In genomic region chr6:55482471-55482870, GRCm38 (mm10) we compare ENCODE assay signal across 25 mouse cellular contexts. TPM values are rescaled to one million over a fixed set of nuclear protein-coding genes. Genes with fewer than 3 reads are reported as not detected.
A peak's percentile ranks its signal among the peaks of the same experiment; 100 is the strongest.
DNase-seq lines count a peak whose midpoint lies in the region; ATAC-seq and TF ChIP-seq lines count a peak whose summit lies in the region.
"Had no signal": no experiment of that assay in that cellular context is flagged by ENCODE, and none has a peak within 500 bp of the region (broad histone marks: within the 10 kb centered on the region; RNA-seq: fewer than 3 reads in every experiment).

No protein-coding gene starts in this region.

- no peak overlapping the region for H3K9ac ChIP-seq in forebrain, postnatal 0 days
- no peak overlapping the region for H3K9ac ChIP-seq in forebrain, embryonic 11.5 days (ENCODE audit: low read length)
- no peak overlapping the region for H3K9ac ChIP-seq in midbrain, embryonic 12.5 days (replicated peaks)
- H3K9ac ChIP-seq in midbrain, postnatal 0 days (replicated peaks; ENCODE audit: low read length, poor library complexity, severe bottlenecking): no peak overlapping the region
- H3K9ac ChIP-seq: heart, embryonic 13.5 days; hindbrain, embryonic 12.5 days had no signal

- TF ChIP-seq POLR2A in olfactory bulb, adult 2 months (IDR thresholded peaks at IDR 0.05; ENCODE audit: insufficient read depth, low read depth, low read length): no peak

- DNase-seq in forebrain, postnatal 0 days: peak; percentile 28
- DNase-seq in forebrain, embryonic 11.5 days (ENCODE audit: low spot score): no peak
- DNase-seq in layer of hippocampus, adult 9-11 months: peak; percentile 37
- DNase-seq in layer of hippocampus, postnatal 25 days (ENCODE audit: extremely low spot score in 1 of 2, low spot score in 1 of 2): no peak
- no peak for DNase-seq in midbrain, postnatal 0 days (ENCODE audit: low spot score)
- no peak for DNase-seq in hindbrain, embryonic 10.5 days (ENCODE audit: low spot score)
- DNase-seq: adrenal gland, adult 8-10 months; cerebellum, adult 18-20 months; cerebellum, postnatal 14 days; gastrocnemius, postnatal 10 days; heart, adult 18-20 months; heart, postnatal 14 days; kidney, adult 8-10 months; kidney, postnatal 14 days; right cerebral cortex, postnatal 14 days; spleen, adult 18-20 months had no signal

- peak overlapping the region; percentile 45; the same call in 1 of the 2 replicates for H3K27ac ChIP-seq in forebrain, postnatal 0 days (ENCODE audit: low read depth, low read length)
- H3K27ac ChIP-seq in forebrain, embryonic 11.5 days (ENCODE audit: low read depth, low read length): no peak overlapping the region
- 0 out of 2 replicates have a peak overlapping the region, but pooled peaks have one; percentile 15 for H3K27ac ChIP-seq in midbrain, embryonic 12.5 days (replicated peaks)
- no peak overlapping the region for H3K27ac ChIP-seq in midbrain, postnatal 0 days (ENCODE audit: low read depth, low read length)
- peak overlapping the region; percentile 96; the same call in 1 of the 2 replicates for H3K27ac ChIP-seq in olfactory bulb, adult 2 months (ENCODE audit: insufficient read depth, low read depth, low read length)
- no peak overlapping the region for H3K27ac ChIP-seq in hindbrain, embryonic 10.5 days
- H3K27ac ChIP-seq: heart, embryonic 13.5 days had no signal

- no peaks in the 10 kb centered on the region for H3K9me3 ChIP-seq in forebrain, postnatal 0 days (ENCODE audit: low read length)
- H3K9me3 ChIP-seq in forebrain, embryonic 11.5 days (ENCODE audit: control insufficient read depth, low read length): no peaks in the 10 kb centered on the region
- no peaks in the 10 kb centered on the region for H3K9me3 ChIP-seq in midbrain, embryonic 12.5 days
- H3K9me3 ChIP-seq in midbrain, postnatal 0 days (ENCODE audit: low read length): no peaks in the 10 kb centered on the region
- H3K9me3 ChIP-seq in hindbrain, embryonic 10.5 days: no peaks in the 10 kb centered on the region
- H3K9me3 ChIP-seq: G1E; heart, embryonic 13.5 days; hindbrain, embryonic 12.5 days; midbrain, embryonic 10.5 days had no signal

- WGBS in forebrain, postnatal 0 days: 33% methylated on average over 1 of the region's 1 CpGs
- 86% methylated on average over 1 of the region's 1 CpGs for WGBS in forebrain, embryonic 11.5 days
- WGBS in midbrain, embryonic 12.5 days: 88% methylated on average over 1 of the region's 1 CpGs
- WGBS in midbrain, postnatal 0 days: 64% methylated on average over 1 of the region's 1 CpGs
- 9% methylated on average over 1 of the region's 1 CpGs for WGBS in olfactory bulb, adult 2 months
- WGBS in hindbrain, embryonic 10.5 days: 93% methylated on average over 1 of the region's 1 CpGs

- TF ChIP-seq CTCF in forebrain, postnatal 0 days (IDR thresholded peaks at IDR 0.05; ENCODE audit: low read depth): no peak
- TF ChIP-seq CTCF in midbrain, postnatal 0 days (IDR thresholded peaks at IDR 0.05): no peak
- no peak for TF ChIP-seq CTCF in olfactory bulb, adult 2 months (IDR thresholded peaks at IDR 0.05; ENCODE audit: insufficient read depth, low read depth, low read length)

- no peak overlapping the region for H3K4me2 ChIP-seq in forebrain, postnatal 0 days (ENCODE audit: low read depth)
- H3K4me2 ChIP-seq in forebrain, embryonic 11.5 days (ENCODE audit: low read depth, low read length, severe bottlenecking): no peak overlapping the region
- H3K4me2 ChIP-seq in midbrain, embryonic 12.5 days (replicated peaks): no peak overlapping the region
- no peak overlapping the region for H3K4me2 ChIP-seq in midbrain, postnatal 0 days (ENCODE audit: low read depth, low read length, poor library complexity, severe bottlenecking)
- H3K4me2 ChIP-seq: heart, embryonic 13.5 days; hindbrain, embryonic 12.5 days; liver, embryonic 11.5 days had no signal

- ATAC-seq in forebrain, postnatal 0 days: no peak
- ATAC-seq in forebrain, embryonic 11.5 days (replicated peaks; ENCODE audit: low FRiP score): no peak
- ATAC-seq in midbrain, embryonic 12.5 days (ENCODE audit: low FRiP score, low read depth): no peak
- ATAC-seq in midbrain, postnatal 0 days (ENCODE audit: low FRiP score): no peak
- ATAC-seq: inflammation-experienced regulatory T-cells, adult 6 months had no signal

- H3K27me3 ChIP-seq in forebrain, postnatal 0 days (ENCODE audit: insufficient read depth, low read length): no peaks in the 10 kb centered on the region
- H3K27me3 ChIP-seq in forebrain, embryonic 11.5 days (ENCODE audit: control insufficient read depth, insufficient read depth, low read length): no peaks in the 10 kb centered on the region
- H3K27me3 ChIP-seq in midbrain, embryonic 12.5 days: no peaks in the 10 kb centered on the region
- no peaks in the 10 kb centered on the region for H3K27me3 ChIP-seq in midbrain, postnatal 0 days (ENCODE audit: insufficient read depth, low read length)
- no peaks in the 10 kb centered on the region for H3K27me3 ChIP-seq in hindbrain, embryonic 10.5 days (ENCODE audit: insufficient read depth, poor library complexity, severe bottlenecking)
- H3K27me3 ChIP-seq: hindbrain, embryonic 12.5 days had no signal

- H3K36me3 ChIP-seq in forebrain, postnatal 0 days (ENCODE audit: insufficient read depth): peaks cover 36% of the 10 kb centered on the region
- no peaks in the 10 kb centered on the region for H3K36me3 ChIP-seq in forebrain, embryonic 11.5 days (ENCODE audit: control insufficient read depth, insufficient read depth, low read length)
- H3K36me3 ChIP-seq in midbrain, embryonic 12.5 days: peaks cover 43% of the 10 kb centered on the region
- H3K36me3 ChIP-seq in midbrain, postnatal 0 days (ENCODE audit: insufficient read depth, low read length): peaks cover 41% of the 10 kb centered on the region
- peaks cover 68% of the 10 kb centered on the region for H3K36me3 ChIP-seq in hindbrain, embryonic 10.5 days
- H3K36me3 ChIP-seq: G1E; heart, embryonic 13.5 days had no signal

- H3K4me3 ChIP-seq in forebrain, postnatal 0 days (ENCODE audit: low read depth, low read length): no peak overlapping the region
- no peak overlapping the region for H3K4me3 ChIP-seq in forebrain, embryonic 11.5 days (ENCODE audit: low read depth, low read length)
- H3K4me3 ChIP-seq in midbrain, embryonic 12.5 days: no peak overlapping the region
- H3K4me3 ChIP-seq in midbrain, postnatal 0 days (ENCODE audit: low read depth, low read length): no peak overlapping the region
- H3K4me3 ChIP-seq in olfactory bulb, adult 2 months (ENCODE audit: insufficient read depth, low read depth, low read length): no peak overlapping the region
- no peak overlapping the region for H3K4me3 ChIP-seq in hindbrain, embryonic 10.5 days
- H3K4me3 ChIP-seq: heart, embryonic 13.5 days; hindbrain, embryonic 12.5 days; midbrain, embryonic 10.5 days had no signal

- peaks cover 14% of the 10 kb centered on the region for H3K4me1 ChIP-seq in forebrain, postnatal 0 days (ENCODE audit: insufficient read depth)
- H3K4me1 ChIP-seq in forebrain, embryonic 11.5 days (replicated peaks; ENCODE audit: control insufficient read depth, insufficient read depth, low read length): peaks cover 11% of the 10 kb centered on the region; the same call in 1 of the 2 replicates
- peaks cover 31% of the 10 kb centered on the region for H3K4me1 ChIP-seq in midbrain, embryonic 12.5 days
- 0 out of 2 replicates have a peak, but pooled peaks cover 6% of the 10 kb centered on the region for H3K4me1 ChIP-seq in midbrain, postnatal 0 days (ENCODE audit: insufficient read depth, low read length)
- peaks cover 31% of the 10 kb centered on the region for H3K4me1 ChIP-seq in olfactory bulb, adult 2 months (ENCODE audit: control insufficient read depth, insufficient read depth, low read length)
- H3K4me1 ChIP-seq in hindbrain, embryonic 10.5 days (replicated peaks): peaks cover 25% of the 10 kb centered on the region

RNA-seq across cellular contexts. Expression of gene Adcyap1r1, which starts 30.7 kb away (rescaled TPM):
- total RNA-seq in forebrain, postnatal 0 days (2014; rRNA removed): 91.8 and 120 TPM in 2 replicates
- 30.3 and 43.4 TPM in 2 replicates for polyA plus RNA-seq in forebrain, postnatal 0 days (2015; fragmentation: Nextera tagmentation; extraction: Ambion mirVana)
- 7.9 and 8.9 TPM in 2 replicates for polyA plus RNA-seq in forebrain, embryonic 11.5 days (2014; fragmentation: Nextera tagmentation; extraction: Ambion mirVana)
- total RNA-seq in layer of hippocampus, postnatal 25 days (2021): 100 to 1,000 TPM; 138 to 142 TPM
- polyA plus RNA-seq in midbrain, embryonic 12.5 days (2016; fragmentation: Nextera tagmentation; extraction: Ambion mirVana): 29.8 and 30.5 TPM in 2 replicates
- total RNA-seq in midbrain, postnatal 0 days (2014; rRNA removed): 207 and 209 TPM in 2 replicates
- polyA plus RNA-seq in midbrain, postnatal 0 days (2015; fragmentation: Nextera tagmentation; extraction: Ambion mirVana): 68.6 and 72.5 TPM in 2 replicates
- not detected in 2 replicates for polyA plus RNA-seq in olfactory bulb, adult 2 months (2012; ENCODE audit: insufficient read depth, insufficient read length, low replicate concordance, missing spikeins)
- polyA plus RNA-seq in hindbrain, embryonic 10.5 days (2016; fragmentation: Nextera tagmentation; extraction: Ambion mirVana): 31.4 and 32.4 TPM in 2 replicates
- total RNA-seq: CH12.LX had no signal
- polyA plus RNA-seq: G1E; inflammation-experienced regulatory T-cells, adult 6 months had no signal

Comparison
In these comparisons a context has a peak if more than half of its experiments do, and no peak if none do; other contexts are left out.
1. DNase-seq: peak in forebrain, postnatal 0 days (single experiment) and layer of hippocampus, adult 9-11 months (single experiment); none in forebrain, embryonic 11.5 days (single experiment), layer of hippocampus, postnatal 25 days (0 of 2), midbrain, postnatal 0 days (single experiment) and hindbrain, embryonic 10.5 days (single experiment).
2. H3K27ac ChIP-seq: peak in forebrain, postnatal 0 days (single experiment), midbrain, embryonic 12.5 days (single experiment) and olfactory bulb, adult 2 months (single experiment); none in forebrain, embryonic 11.5 days (single experiment), midbrain, postnatal 0 days (single experiment) and hindbrain, embryonic 10.5 days (single experiment).